Mouse (Mus musculus): Measurements from ENCODE around the gene Zfyve9.

DNA sequence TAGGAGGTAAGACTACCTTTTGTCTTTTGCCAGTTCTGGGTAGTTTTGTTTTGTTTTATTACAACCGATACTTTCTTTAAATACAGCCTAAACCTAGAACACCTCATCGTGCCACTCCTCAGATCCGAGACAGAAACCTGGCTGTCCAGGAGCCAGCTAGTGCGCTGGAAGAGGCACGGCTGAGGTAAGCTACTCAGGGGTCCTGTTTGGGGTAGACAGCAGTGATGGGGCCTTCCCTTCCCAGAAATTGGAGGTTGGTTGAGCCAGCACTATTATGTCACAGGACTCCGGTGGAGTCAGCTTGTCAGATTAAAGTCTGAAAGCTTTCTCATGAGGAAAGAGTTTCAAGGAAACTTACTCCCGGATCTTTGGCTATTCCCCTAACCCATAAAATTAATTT lies 178.7 kb downstream of the Zfyve9 start:
- no peak for TF ChIP-seq EP300 (IDR thresholded peaks at IDR 0.05; ENCODE audit: low read depth)
- TF ChIP-seq CTCF (IDR thresholded peaks at IDR 0.05; ENCODE audit: low read depth): no peak
